Mouse (Mus musculus) gastrocnemius, postnatal 14 days (tissue): ENCODE measurements around the gene Hap1. TPM values are rescaled to one million over a fixed set of nuclear protein-coding genes. Genes with fewer than 3 reads are reported as not detected.
"Not testable (repeated sequence)": the region's sequence is repeated elsewhere in the genome, so short reads cannot be mapped to it uniquely, and the experiment has no call there.

Experiments used
- DNase-seq: peaks from one replicate; pipeline ENCODE4 v3.0.0; 2021; ENCODE audit warnings: mixed read lengths
- intact Hi-C: fragments of 180-260 bp; cut with DNase I; formaldehyde crosslinking; loops from one replicate; pipeline ENCODE4 v1.15.1; 2025; ENCODE audit warnings: low total_unique reads
- total RNA-seq, 2 experiments: library from RNA; stranded (reverse); gene quantifications; 2 replicates each; pipeline ENCODE4 v1.2.3; 2021

Hap1 gene
- total RNA-seq, 2 experiments from 2014 or later = 0.66 to 0.82 TPM

DNA sequence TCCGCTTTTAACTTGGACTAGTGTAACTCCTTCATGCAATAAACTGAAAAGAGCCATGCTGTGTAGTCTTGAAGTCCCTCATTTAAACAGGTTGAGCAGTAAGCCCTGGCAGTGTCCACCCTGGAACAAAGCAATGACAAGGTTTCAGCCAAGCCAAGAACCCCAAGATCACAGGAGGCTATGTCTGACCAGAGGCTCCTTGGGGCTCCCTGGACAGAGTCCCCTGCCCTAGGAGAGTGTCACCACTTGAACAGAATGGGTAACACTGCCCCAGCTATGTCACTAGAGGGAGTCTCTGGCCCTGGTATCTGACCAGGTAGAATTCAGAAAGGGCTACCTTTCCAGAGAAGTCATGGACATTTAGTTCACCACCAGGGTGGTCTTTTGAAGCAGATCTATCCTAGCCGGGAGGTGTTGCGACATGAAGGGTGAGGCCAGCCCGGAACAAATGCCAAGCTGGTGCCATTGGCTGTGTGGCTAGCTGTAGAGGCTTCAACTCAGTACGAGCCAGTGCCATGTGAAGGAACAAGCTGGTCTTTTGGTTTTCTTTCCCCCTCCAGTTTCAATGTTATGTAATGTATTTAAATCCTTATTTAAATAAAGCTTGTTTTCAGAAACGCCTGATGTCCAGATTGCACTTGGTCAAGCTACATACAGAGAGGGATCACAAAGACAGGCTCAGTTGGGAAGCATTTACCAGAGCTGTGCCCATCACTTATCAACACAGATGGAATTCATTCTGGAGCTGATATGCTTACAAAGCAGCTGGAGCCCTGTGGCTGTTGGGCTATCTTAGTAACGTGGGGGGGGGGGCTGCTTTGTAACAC, 34.2 kb downstream of the Hap1 start:
- DNase-seq, intact Hi-C loops: not testable (repeated sequence)

DNA sequence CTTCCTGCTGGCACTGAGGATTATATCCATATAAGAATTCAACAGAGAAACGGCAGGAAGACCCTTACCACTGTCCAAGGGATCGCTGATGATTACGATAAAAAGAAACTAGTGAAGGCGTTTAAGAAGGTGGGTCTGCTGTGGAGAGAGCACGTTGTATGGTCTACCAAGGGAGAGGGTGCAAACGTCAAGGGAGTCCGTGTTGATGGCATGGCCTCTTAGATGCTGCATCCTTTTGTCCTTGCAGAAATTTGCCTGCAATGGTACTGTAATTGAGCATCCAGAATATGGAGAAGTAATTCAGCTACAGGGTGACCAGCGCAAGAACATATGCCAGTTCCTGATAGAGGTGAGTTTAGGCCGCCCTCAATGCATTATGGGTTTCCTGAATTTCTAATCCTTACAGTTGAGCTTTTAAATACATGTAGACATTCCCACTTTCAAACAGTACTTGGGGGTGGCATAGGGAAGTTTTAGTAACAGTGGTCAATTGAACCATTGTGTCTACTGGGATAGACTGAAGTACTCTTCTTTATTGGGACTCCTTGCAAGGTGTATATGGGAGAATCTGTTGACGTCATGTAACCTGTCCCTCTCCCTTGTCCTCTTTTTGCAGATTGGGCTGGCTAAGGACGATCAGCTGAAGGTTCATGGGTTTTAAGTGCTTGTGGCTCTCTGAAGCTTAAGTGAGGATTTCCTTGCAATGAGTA, 35.1 kb downstream of the Hap1 start:
- intact Hi-C loops, DNase-seq: not testable (repeated sequence)

DNA sequence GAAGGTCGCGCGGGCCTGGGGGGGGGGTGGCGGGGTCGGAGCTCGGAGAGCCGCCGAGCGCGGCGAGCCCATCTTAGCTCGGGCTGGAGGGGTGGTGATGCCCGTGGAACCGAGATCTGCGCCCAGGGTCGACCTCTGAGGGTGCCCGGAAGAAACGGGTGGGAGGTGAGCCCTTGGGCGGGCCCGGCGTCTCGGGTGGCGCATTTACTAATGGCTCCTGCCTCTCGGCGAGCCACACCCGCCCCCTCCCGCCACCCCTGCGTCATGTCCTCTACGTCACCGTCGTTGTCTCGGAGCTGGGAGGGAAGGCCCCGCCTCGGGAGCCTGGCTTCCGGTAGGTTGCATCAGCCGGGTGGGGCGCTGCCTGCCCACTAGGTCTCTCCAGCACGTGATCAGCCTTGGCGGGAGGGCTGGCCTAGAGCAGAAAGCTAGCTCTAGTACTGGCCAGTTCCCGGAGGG, 35.7 kb downstream of the Hap1 start:
- peak; percentile 98 for DNase-seq
- intact Hi-C loops = no loop called here

DNA sequence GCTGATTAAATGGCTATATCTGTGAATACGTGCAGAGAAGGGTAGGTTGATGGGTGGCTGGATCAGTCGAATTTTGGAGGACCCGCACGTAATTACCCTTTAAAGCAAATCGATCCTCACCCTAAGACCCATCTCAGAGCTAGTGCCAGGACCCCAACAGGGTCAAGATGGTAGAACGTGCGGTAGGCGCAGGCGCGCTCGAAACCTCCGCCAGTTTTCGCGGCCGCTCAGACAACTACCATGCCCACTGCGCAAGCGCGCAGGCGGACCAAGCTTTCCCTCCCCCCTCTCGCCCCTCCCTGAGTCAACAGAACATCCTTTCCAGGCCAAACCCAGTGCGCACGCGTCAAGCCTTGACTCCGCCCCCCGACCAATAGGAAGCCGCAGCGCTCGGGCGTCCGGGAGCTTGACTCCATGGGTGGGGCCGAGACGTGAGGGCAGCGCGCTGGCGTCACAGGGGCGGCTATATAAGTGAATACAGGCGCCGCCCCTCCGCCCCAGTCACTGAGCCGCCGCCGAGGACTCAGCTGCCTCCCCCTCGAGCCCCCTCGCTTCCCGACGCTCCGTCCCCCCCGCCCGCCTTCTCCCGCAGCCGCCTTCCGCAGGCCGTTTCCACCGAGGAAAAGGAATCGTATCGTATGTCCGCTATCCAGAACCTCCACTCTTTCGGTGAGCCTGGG, 36.3 kb downstream of the Hap1 start, which contains the start of gene Eif1:
Eif1 (plus strand) TSS at position 394 of the 680 bp plus-strand sequence.
- peak; percentile 100 for DNase-seq
- intact Hi-C loops = no loop called here

DNA sequence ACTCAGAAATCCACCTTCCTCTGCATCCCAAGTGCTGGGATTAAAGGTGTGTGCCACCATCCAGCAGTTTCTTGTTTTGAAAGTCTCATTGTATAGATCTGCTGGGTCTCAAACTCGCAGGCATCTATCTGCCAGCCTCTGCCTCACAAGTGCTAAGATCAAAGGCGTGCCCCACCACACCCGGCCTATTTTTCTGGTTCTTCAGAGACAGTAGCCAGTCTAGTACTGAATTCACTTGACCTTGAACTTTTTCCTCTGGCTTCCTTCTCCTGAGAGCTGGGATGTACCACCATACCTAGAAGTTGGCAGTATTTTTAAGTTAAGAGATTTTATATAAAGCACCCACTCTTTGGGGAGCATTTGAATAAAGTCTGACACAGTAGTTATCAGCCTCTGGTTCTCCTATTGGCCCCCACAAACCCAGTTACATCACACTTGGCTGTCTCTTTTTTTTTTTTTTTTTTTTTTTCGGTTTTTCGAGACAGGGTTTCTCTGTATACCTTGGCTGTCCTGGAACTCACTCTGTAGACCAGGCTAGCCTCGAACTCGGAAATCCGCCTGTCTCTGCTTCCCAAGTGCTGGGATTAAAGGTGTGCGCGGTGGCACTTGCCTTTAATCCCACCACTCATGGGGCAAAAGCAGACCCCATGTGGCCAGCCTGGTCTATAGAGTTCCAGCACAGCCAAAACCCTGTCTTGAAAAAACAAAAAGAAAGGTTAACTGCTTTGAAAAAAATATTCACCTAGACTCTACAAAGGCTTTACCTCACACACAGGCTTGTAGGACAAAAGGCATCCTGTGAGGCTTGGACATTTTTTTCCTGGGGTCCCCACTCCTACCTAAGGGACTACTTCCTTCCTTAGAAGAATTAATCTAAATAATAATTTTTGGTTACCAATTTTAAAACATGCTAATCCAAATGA, 37.1 kb downstream of the Hap1 start:
- intact Hi-C loops = no loop called here
- DNase-seq = no peak

DNA sequence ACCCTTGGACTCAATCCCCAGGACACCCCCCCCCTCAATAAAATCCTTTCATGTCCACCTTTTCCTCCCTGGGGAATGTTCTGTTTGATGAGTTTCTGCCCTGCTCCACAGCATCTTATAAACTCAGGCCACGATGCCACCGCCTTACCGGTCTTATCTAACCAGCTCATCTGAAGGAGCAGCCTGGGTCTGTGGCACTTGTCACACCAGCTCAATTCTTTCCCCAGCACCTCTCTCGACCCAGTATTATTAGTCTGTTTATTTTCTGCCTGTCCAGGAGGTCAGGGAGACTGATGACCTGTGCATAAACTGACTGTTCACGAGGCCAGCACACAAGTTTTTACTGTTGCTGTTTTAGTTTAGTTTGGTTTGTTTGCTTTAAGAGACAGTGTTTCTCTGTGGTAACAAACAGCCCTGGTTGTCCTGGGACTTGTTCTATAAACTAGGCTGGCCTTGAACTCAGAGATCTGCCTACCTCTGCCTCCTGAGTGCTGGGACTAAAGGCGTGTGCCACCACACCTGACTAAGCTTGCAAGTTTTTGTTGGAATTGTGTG, 38.0 kb downstream of the Hap1 start:
- intact Hi-C loops = no loop called here
- DNase-seq = no peak

DNA sequence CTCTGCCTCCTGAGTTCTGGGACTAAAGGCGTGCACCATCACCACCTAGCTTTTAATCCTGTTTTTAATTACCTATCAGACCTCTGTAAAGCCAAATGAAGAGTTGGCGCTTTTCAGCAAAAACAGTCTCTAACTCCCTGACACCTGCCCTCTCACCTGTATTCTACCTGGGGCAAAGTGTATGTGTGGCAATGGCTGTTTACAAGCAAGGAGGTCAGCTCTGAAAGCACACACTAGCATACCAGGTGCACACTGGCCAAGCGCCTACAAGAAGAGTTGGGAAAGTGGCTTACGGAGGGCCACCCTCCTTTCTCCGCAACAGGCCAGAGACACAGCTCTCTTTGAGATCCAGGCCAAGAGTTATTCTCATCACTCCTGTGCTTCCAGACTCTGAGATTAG, 40.5 kb downstream of the Hap1 start:
- no peak for DNase-seq
- intact Hi-C loops = no loop called here

DNA sequence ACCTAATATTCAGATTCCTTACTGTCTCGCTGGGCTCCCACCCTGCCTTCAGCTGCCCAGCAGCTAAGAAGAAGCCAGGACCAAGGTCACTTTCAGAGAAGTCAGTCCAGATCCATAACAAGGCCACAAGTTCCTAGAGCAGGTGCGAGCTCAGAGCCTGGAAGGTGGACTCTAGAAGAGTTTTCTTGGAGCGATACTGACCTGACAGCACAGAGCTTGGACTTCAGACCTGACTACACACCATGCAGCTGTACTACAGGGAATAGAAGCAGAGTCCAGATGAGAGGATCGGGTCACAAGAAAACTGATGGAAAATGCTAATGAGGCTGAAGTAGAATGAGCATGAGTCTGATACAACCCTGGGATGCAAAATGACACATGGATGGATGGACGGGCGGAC, 42.5 kb downstream of the Hap1 start:
- no peak for DNase-seq
- intact Hi-C loops = no loop called here

DNA sequence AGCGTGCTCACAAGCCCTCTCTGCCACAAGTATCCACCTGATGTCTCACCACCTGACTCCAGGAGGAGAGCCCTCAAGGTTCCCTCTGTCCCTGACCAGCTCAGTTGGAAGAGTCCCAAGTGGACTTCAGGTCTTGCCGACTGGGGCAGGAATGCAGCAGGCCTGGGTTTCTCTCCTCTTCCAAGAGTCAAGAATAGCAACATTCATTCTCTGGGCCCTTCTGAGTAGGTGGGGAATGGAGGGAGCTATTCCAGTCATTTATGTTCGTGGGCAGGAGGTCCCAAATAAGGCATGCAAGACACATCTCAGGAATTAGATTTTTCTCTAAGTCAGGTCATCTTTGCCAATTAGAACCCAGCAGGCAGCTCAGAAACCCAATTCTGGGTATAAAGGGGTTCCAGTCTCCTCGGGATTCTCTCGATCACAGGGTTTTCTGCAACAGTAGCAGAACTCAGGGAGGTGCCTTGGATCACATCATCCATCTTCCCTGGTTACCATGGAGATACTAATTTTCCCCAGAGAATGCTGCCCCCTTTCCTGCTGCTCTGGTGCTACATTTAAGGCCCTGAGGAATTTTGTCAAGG, 43.7 kb downstream of the Hap1 start:
- intact Hi-C loops = no loop called here
- DNase-seq = no peak

DNA sequence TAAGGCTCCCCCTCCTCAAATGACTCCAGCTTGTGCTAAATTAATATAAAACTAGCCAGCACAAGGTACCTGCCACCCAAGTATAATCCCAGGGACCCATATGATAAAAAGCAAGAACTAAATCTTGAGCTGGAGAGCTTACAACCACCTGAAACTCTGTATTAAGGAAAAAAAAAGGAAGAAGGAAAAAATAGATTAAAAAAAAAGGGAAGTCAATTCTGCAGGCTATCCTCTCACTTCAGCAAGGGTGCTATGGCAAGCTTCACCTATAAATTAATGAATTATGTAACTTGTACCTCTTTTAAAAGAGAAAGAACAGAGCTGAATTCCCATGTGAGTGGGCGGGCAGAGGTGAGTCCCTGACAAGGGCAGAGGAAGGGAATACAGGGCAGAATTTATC, 44.3 kb downstream of the Hap1 start:
- no peak for DNase-seq
- intact Hi-C loops = no loop called here

DNA sequence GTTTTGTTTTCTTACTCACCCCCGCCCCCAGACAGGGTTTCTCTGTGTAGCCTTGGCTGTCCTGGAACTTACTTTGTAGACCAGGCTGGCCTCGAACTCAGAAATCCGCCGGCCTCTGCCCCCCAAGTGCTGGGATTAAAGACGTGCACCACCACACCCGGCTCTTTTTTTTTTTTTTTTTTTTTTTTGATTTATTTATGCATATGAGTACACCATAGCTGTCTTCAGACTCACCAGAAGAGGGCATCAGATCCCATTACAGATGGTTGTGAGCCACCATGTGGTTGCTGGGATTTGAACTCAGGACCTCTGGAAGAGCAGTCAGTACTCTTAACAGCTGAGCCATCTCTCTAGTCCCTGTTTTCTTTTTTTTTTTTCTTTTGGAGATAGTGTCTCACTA, 47.3 kb downstream of the Hap1 start:
- intact Hi-C loops = not testable (repeated sequence)

DNA sequence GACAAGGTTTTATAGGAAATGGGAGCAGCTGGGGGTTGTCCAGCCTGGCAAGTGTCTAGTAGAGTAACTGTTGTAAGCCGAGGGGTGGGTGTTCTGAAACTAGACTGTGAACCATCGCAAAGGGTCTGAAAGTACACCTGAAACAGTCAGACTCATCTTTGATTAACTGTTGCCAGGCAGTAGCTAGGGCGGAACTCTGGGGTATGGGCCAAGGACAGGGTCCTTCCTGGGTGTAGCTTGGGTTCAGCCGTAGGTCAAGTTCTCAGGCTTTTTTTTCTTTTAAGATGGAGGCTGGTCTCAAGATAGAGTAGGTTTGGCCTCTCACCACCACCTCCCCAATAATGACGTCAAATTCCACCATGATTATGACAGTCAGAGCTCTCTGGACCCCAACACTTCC, 48.0 kb downstream of the Hap1 start:
- intact Hi-C loops = no loop called here

More for the DNA sequence above, 47.3 kb downstream of the Hap1 start:
- not testable (repeated sequence) for DNase-seq

DNA sequence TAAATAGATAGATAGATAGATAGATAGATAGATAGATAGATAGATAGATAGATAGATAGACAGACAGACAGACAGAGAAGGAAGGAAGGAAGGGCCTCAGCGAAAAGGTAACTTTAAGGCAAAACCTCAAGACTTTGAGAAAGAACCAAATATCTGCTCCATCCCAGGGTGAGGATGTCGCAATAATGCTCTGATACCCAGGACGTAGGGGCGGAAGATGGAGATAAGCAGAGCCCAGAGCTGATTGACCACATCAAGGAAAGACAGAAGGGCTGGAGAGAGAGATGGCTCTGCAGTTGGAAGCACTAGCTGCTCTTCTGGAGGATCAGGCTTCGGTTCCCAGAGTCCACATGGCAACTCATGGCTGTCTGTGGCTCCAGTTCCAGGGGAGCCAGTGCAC, 54.6 kb downstream of the Hap1 start:
- intact Hi-C loops = no loop called here
- DNase-seq = no peak

More for the DNA sequence above, 48.0 kb downstream of the Hap1 start:
- DNase-seq = no peak

DNA sequence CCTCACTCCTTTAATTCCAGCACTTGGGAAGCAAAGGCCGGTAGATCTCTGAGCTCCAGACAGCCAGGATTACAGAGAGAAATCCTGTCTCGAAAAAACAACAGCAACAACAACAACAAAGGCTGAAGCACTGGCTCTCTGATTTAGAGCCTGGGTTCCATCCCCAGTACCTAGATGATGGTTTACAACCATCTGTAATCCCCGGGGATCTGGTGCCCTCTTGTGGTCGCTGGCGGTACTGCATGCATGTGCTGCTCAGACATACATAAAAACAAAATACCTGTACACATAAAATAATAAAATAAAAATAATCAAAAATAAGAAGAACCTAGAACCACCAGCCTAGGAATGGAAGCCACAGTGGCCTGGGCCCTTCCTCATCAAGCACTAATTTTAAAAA, 55.6 kb downstream of the Hap1 start:
- peak; percentile 41 for DNase-seq

DNA sequence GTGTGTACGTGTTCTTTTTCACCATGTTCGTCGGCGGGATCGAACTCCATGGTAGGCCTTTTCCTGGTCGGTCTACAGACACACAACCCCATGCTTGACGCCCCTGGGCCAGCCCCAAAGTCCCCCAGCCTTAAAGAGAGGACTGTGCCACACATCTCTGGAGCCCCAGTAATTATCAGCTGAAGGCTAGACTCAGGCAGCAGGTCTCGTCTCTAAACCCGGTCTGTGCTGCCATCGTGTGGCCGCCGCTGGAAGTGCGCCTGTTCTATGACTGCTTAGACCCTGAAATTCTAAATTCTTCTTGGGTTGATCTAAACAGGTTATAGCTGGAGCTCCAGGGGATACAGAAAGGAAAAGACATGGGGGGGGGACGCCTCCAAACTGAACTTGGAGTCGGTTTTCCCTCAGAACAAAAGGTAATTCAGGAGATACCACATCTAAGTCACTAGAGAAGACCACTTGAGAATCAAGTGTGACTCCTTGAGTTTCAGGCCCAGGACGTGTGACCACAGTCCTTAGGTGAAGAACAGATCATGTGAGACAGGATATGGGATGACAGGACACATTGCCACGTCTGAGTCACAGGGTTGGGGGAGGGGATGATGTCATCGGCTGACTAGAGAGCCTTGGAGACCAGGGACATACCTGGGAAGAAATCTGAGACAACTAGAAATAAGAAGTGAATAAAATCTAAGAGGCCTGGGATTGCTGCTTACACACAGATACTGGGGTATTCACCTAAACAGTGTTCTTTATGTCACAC, 57.5 kb downstream of the Hap1 start:
- DNase-seq = peak; percentile 74
- intact Hi-C loops = loop anchor here (10.0 kb wide), 1 partner anchor 834 kb away; no protein-coding TSS in a partner anchor

More for the DNA sequence above, 55.6 kb downstream of the Hap1 start:
- intact Hi-C loops = no loop called here

DNA sequence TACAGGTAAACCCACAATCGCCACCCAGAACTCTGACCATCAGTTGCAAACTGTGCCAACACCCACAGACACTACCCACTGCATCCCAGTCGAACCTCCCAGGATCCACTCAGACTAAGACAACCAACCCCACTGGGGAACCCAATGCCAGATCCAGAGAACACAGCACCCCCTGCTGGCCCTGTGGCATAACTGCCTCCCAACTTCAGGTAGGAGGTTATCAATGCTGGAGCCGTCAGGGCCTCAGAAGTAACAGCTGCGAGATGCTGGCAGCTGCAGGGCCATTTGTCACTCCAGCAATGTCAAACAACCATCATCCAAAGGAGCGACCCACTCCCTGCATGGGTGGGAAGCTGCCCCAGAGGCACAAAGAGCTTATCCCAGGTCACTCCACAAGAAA, 58.1 kb downstream of the Hap1 start:
- DNase-seq = no peak
- intact Hi-C loops = loop anchor here (10.0 kb wide), 1 partner anchor 833 kb away; no protein-coding TSS in a partner anchor
